Mouse (Mus musculus) MEL (cell line): Measurements from ENCODE around the gene Gm21970. TPM values are rescaled to one million over a fixed set of nuclear protein-coding genes. Genes with fewer than 3 reads are reported as not detected.

Experiments used
- DNase-seq: peaks from one replicate; pipeline ENCODE4 v3.0.0; 2011; ENCODE audit warnings: low read depth, low spot score
- H3K27ac ChIP-seq: 2 replicates; pipeline ENCODE4 v1.5.1; 2012; ENCODE audit warnings: low read depth, mild to moderate bottlenecking, control low read depth, low read length, moderate library complexity; ENCODE audit not compliant: control insufficient read depth
- H3K27me3 ChIP-seq, 2 experiments: fragments of 150-350 bp in 1 of 2; sonication (generic) in 1 of 2; 2 replicates each; pipeline ENCODE4 v1.6.1; 2012; ENCODE audit warnings: low read length in 2 of 2, mild to moderate bottlenecking in 2 of 2, improper control_type of control experiment in 1 of 2, moderate library complexity in 1 of 2; ENCODE audit not compliant: insufficient read depth in 2 of 2, control insufficient read depth in 1 of 2
- H3K36me3 ChIP-seq, 2 experiments: 2 replicates each; pipeline ENCODE4 v1.6.1; 2012 to 2014; ENCODE audit warnings: low read length in 2 of 2, improper control_type of control experiment in 1 of 2, inconsistent platforms in 1 of 2, mild to moderate bottlenecking in 1 of 2; ENCODE audit not compliant: insufficient read depth in 2 of 2, control insufficient read depth in 1 of 2
- H3K4me1 ChIP-seq, 2 experiments: fragments of 150-350 bp in 1 of 2; sonication (generic) in 1 of 2; 2 replicates each; pipeline ENCODE4 v1.6.1; 2012; ENCODE audit warnings: low read length in 2 of 2, improper control_type of control experiment in 1 of 2, mild to moderate bottlenecking in 1 of 2; ENCODE audit not compliant: insufficient read depth in 2 of 2, control insufficient read depth in 1 of 2
- H3K4me3 ChIP-seq, 2 experiments: fragments of 150-350 bp in 1 of 2; sonication (generic) in 1 of 2; 2 replicates each; pipeline ENCODE4 v1.5.1; 2012; ENCODE audit warnings: low read depth in 2 of 2, low read length in 2 of 2, mild to moderate bottlenecking in 2 of 2, moderate library complexity in 2 of 2, control low read depth in 1 of 2, improper control_type of control experiment in 1 of 2; ENCODE audit not compliant: control insufficient read depth in 1 of 2, insufficient read depth in 1 of 2
- H3K79me2 ChIP-seq: 2 replicates; pipeline ENCODE4 v1.6.1; 2012; ENCODE audit warnings: mild to moderate bottlenecking, low read length, moderate library complexity; ENCODE audit not compliant: control insufficient read depth, poor library complexity, insufficient read depth
- H3K9ac ChIP-seq: 2 replicates; pipeline ENCODE4 v1.6.1; 2012; ENCODE audit warnings: low read depth, mild to moderate bottlenecking, control low read depth, low read length, moderate library complexity; ENCODE audit not compliant: control insufficient read depth, poor library complexity, severe bottlenecking
- H3K9me3 ChIP-seq: fragments of 150-350 bp; sonication (generic); replicated peaks from 2 replicates; pipeline ENCODE4 v1.6.1; 2012; ENCODE audit warnings: mild to moderate bottlenecking, low read length, improper control_type of control experiment, moderate library complexity; ENCODE audit not compliant: insufficient read depth
- CHD1 ChIP-seq: IDR thresholded peaks from 2 replicates; pipeline ENCODE4 v1.6.1; 2012; ENCODE audit warnings: low read depth, mild to moderate bottlenecking, inconsistent platforms, low read length, improper control_type of control experiment
- CHD2 ChIP-seq: IDR thresholded peaks from 2 replicates; pipeline ENCODE4 v1.6.1; 2011; ENCODE audit warnings: low read length, improper control_type of control experiment
- E2F4 ChIP-seq: IDR thresholded peaks from 2 replicates; pipeline ENCODE4 v1.6.1; 2011; ENCODE audit warnings: low read depth, low read length, improper control_type of control experiment, borderline replicate concordance
- GABPA ChIP-seq: IDR thresholded peaks from 2 replicates; pipeline ENCODE4 v1.6.1; 2012; ENCODE audit warnings: low read depth, mild to moderate bottlenecking, inconsistent platforms, low read length, improper control_type of control experiment, moderate library complexity
- GATA1 ChIP-seq: IDR thresholded peaks from 2 replicates; pipeline ENCODE4 v1.6.1; 2011; ENCODE audit warnings: low read depth, low read length, improper control_type of control experiment
- MEF2A ChIP-seq: IDR thresholded peaks from 2 replicates; pipeline ENCODE4 v1.6.1; 2014; ENCODE audit warnings: low read depth, mild to moderate bottlenecking, inconsistent platforms, low read length, improper control_type of control experiment; ENCODE audit not compliant: poor library complexity, insufficient replicate concordance, severe bottlenecking; ENCODE audit errors: extremely low read depth
- NRF1 ChIP-seq: IDR thresholded peaks from 2 replicates; pipeline ENCODE4 v1.6.1; 2014; ENCODE audit warnings: low read depth, mild to moderate bottlenecking, inconsistent platforms, low read length, improper control_type of control experiment, moderate library complexity; ENCODE audit not compliant: poor library complexity, insufficient read depth, severe bottlenecking
- POLR2AphosphoS5 ChIP-seq: IDR thresholded peaks from 2 replicates; pipeline ENCODE4 v1.6.1; 2012; ENCODE audit warnings: low read depth, borderline replicate concordance, mild to moderate bottlenecking, inconsistent platforms, low read length, moderate library complexity, mixed read lengths
- SIN3A ChIP-seq: IDR thresholded peaks from 2 replicates; pipeline ENCODE4 v1.6.1; 2012; ENCODE audit warnings: low read length, improper control_type of control experiment, inconsistent platforms
- SMC3 ChIP-seq: IDR thresholded peaks from 2 replicates; pipeline ENCODE4 v1.6.1; 2011; ENCODE audit warnings: low read depth, low read length, improper control_type of control experiment
- TBP ChIP-seq: IDR thresholded peaks from 2 replicates; pipeline ENCODE4 v1.8.0; 2011; ENCODE audit warnings: low read depth, low read length, improper control_type of control experiment
- TCF12 ChIP-seq: IDR thresholded peaks from 2 replicates; pipeline ENCODE4 v1.6.1; 2014; ENCODE audit warnings: low read depth, mild to moderate bottlenecking, inconsistent platforms, low read length, improper control_type of control experiment, moderate library complexity
- UBTF ChIP-seq: IDR thresholded peaks from 2 replicates; pipeline ENCODE4 v1.6.1; 2012; ENCODE audit warnings: low read depth, mild to moderate bottlenecking, inconsistent platforms, low read length, improper control_type of control experiment, moderate library complexity, borderline replicate concordance; ENCODE audit not compliant: insufficient read depth
- USF1 ChIP-seq: IDR thresholded peaks from 2 replicates; pipeline ENCODE4 v1.6.1; 2014; ENCODE audit warnings: low read depth, mild to moderate bottlenecking, inconsistent platforms, low read length, improper control_type of control experiment, moderate library complexity
- ZKSCAN1 ChIP-seq: IDR thresholded peaks from 2 replicates; pipeline ENCODE4 v1.6.1; 2012; ENCODE audit warnings: low read depth, mild to moderate bottlenecking, inconsistent platforms, low read length, improper control_type of control experiment, moderate library complexity
- ZMIZ1 ChIP-seq: IDR thresholded peaks from 2 replicates; pipeline ENCODE4 v1.6.1; 2012; ENCODE audit warnings: low read depth, mild to moderate bottlenecking, inconsistent platforms, low read length, improper control_type of control experiment, moderate library complexity
- ZNF384 ChIP-seq: IDR thresholded peaks from 2 replicates; pipeline ENCODE4 v1.6.1; 2012; ENCODE audit warnings: low read depth, mild to moderate bottlenecking, inconsistent platforms, low read length, improper control_type of control experiment
- polyA plus RNA-seq, 2 experiments: library from polyadenylated mRNA; stranded (reverse) in 1 of 2; unstranded in 1 of 2; fragments of >175 nt in 1 of 2; fragments of >200 nt in 1 of 2; gene quantifications; 2 replicates each; pipeline versions ENCODE4 v1.2.1 to v1.2.4; 2012; ENCODE audit warnings: low replicate concordance in 2 of 2, low read depth in 1 of 2; ENCODE audit not compliant: insufficient read length in 2 of 2, insufficient read depth in 1 of 2, missing spikeins in 1 of 2
- total RNA-seq: library from RNA; depleted of rRNA; stranded (reverse); fragments of 300-350 nt; gene quantifications from 2 replicates; pipeline ENCODE4 v1.2.3, GENCODE M21; 2012

Gm21970 gene
- total and polyA plus RNA-seq, 3 experiments = not detected

DNA sequence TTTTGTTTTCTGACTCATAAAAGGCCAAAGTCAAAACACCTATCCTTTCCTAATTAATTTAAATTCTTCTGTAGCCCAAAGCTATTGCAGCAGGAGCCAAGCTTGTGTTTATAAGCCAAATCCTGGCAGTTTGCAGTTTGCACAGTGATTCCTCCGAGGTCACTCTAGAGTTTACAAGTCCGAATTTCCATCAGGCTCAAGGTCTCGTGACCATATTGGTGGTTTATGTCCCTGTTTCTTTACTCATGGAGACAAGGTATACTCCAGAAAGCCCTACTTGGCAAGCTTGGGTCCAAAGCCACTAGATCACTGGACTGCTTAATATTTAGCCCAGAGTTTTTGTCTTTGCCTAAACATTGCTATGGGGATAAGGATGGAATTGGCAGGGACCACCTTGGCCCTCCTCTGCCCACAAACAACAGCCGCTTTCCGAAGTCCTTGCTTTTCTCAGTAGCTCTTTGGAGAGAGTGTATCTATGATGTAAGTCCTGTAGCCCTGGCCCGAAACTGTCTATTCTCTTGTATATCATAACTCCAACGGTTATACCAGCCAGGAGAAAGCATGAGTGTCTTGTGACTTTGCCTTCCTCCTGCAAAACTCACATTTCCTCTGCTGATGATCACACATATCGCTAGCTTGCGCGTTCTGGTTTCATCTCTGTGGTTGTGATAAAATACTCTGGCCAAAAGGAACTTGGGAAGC, 5.0 kb upstream of the Gm21970 start:
- no peak for DNase-seq
- H3K4me3 ChIP-seq = no peak overlapping the region
- H3K27ac ChIP-seq = no peak overlapping the region
- H3K36me3 ChIP-seq = peaks cover 7 to 27% of the 10 kb centered on the region in 2 experiments
- H3K9ac ChIP-seq = no peak overlapping the region
- H3K27me3 ChIP-seq = no peaks in the 10 kb centered on the region
- no peaks in the 10 kb centered on the region for H3K79me2 ChIP-seq
- H3K9me3 ChIP-seq = no peaks in the 10 kb centered on the region
- peaks cover 0 to 9% of the 10 kb centered on the region in 2 experiments; a peak in 2 of 4 replicates for H3K4me1 ChIP-seq
- TF ChIP-seq POLR2AphosphoS5 = no peak
- no peak for TF ChIP-seq E2F4
- no peak for TF ChIP-seq TCF12

GRCm38 (mm10) chr16:91387121-91387486, 4.4 kb upstream of the Gm21970 start:
- peaks cover 4 to 27% of the 10 kb centered on the region in 2 experiments for H3K36me3 ChIP-seq
- DNase-seq = no peak
- H3K4me1 ChIP-seq = peaks cover 0 to 7% of the 10 kb centered on the region in 2 experiments; a peak in 2 of 4 replicates
- H3K79me2 ChIP-seq = no peaks in the 10 kb centered on the region
- TF ChIP-seq CHD1 = no peak
- no peak for TF ChIP-seq GABPA
- TF ChIP-seq GATA1 = no peak
- no peak for TF ChIP-seq MEF2A
- TF ChIP-seq ZNF384 = no peak
- no peak for TF ChIP-seq NRF1
- no peak for TF ChIP-seq ZMIZ1
- no peak for TF ChIP-seq ZKSCAN1
- TF ChIP-seq TBP = no peak
- no peak for TF ChIP-seq E2F4
- TF ChIP-seq SMC3 = no peak
- TF ChIP-seq USF1 = no peak
- TF ChIP-seq SIN3A = no peak
- no peak for TF ChIP-seq CHD2
- no peak for TF ChIP-seq UBTF
- no peaks in the 10 kb centered on the region for H3K9me3 ChIP-seq
- no peak overlapping the region for H3K9ac ChIP-seq
- H3K27me3 ChIP-seq = no peaks in the 10 kb centered on the region
- H3K27ac ChIP-seq = no peak overlapping the region
- H3K4me3 ChIP-seq = no peak overlapping the region
